Mouse (Mus musculus): Measurements from ENCODE around the gene Ccnl2. TPM values are rescaled to one million over a fixed set of nuclear protein-coding genes. Genes with fewer than 3 reads are reported as not detected.

Ccnl2 gene
- total RNA-seq, 1 experiment: 103 TPM

- H3K36me3 ChIP-seq (ENCODE audit: control insufficient read depth, insufficient read depth, low read length, poor library complexity, severe bottlenecking): peaks cover 11% of the 10 kb centered on the region
- H3K27ac ChIP-seq (ENCODE audit: insufficient read depth, low read depth, low read length, poor library complexity, severe bottlenecking): peak within 1 kb of the TSS; percentile 9
- no peak for TF ChIP-seq CHD2 (IDR thresholded peaks at IDR 0.05; ENCODE audit: low read depth, low read length)
- in situ Hi-C loops (cut with MboI; ENCODE audit: low sequenced_read_pairs in 2 of 2, unreplicated experiment in 2 of 2): no loop called here
- H3K9me3 ChIP-seq (ENCODE audit: control insufficient read depth, insufficient read depth, low read depth, low read length): no peaks in the 10 kb centered on the region
- no peak for DNase-seq (ENCODE audit: low read depth, low spot score)
- peak within 1 kb of the TSS; percentile 83 for H3K9ac ChIP-seq (ENCODE audit: insufficient read depth, low read depth, low read length, poor library complexity, severe bottlenecking)
- H3K4me1 ChIP-seq (ENCODE audit: control insufficient read depth in 2 of 2, insufficient read depth in 2 of 2, low read length in 2 of 2, poor library complexity in 1 of 2): peaks cover 0 to 2% of the 10 kb centered on the region in 2 experiments; a peak in 2 of 4 replicates
- peak within 1 kb of the TSS; percentile 81 to 89 for H3K4me3 ChIP-seq (ENCODE audit: insufficient read depth in 1 of 2, low read depth in 1 of 2, low read length in 2 of 2, poor library complexity in 1 of 2, severe bottlenecking in 1 of 2)
These were observed 9.4 kb upstream of the Ccnl2 start, which contains the start of gene Mrpl20 for GRCm38 (mm10) chr4:155802741-155803339. Mrpl20 (plus strand) TSS chr4:155802878.

GRCm38 (mm10) chr4:155803340-155804041 is 8.8 kb upstream of the Ccnl2 start:
- H3K4me1 ChIP-seq (ENCODE audit: control insufficient read depth in 2 of 2, insufficient read depth in 2 of 2, low read length in 2 of 2, poor library complexity in 1 of 2): peaks cover 0 to 2% of the 10 kb centered on the region in 2 experiments; a peak in 2 of 4 replicates
- DNase-seq (ENCODE audit: low read depth, low spot score): peak; percentile 92
- H3K27ac ChIP-seq (ENCODE audit: insufficient read depth, low read depth, low read length, poor library complexity, severe bottlenecking): peak overlapping the region; percentile 9
- in situ Hi-C loops (cut with MboI; ENCODE audit: low sequenced_read_pairs in 2 of 2, unreplicated experiment in 2 of 2): no loop called here
- H3K36me3 ChIP-seq (ENCODE audit: control insufficient read depth, insufficient read depth, low read length, poor library complexity, severe bottlenecking): peaks cover 13% of the 10 kb centered on the region
- peak; percentile 91 for TF ChIP-seq HCFC1 (IDR thresholded peaks at IDR 0.05; ENCODE audit: borderline replicate concordance, insufficient read depth, low read length)
- TF ChIP-seq ZNF384 (IDR thresholded peaks at IDR 0.05; ENCODE audit: low read depth, low read length): no peak
- TF ChIP-seq ZC3H11A (IDR thresholded peaks at IDR 0.05; ENCODE audit: borderline replicate concordance, low read depth, low read length): no peak
- TF ChIP-seq MAFK (IDR thresholded peaks at IDR 0.05; ENCODE audit: insufficient read depth, low read depth, low read length): no peak
- TF ChIP-seq CHD2 (IDR thresholded peaks at IDR 0.05; ENCODE audit: low read depth, low read length): peak; percentile 92
- no peaks in the 10 kb centered on the region for H3K9me3 ChIP-seq (ENCODE audit: control insufficient read depth, insufficient read depth, low read depth, low read length)
- peak overlapping the region; percentile 81 to 89 for H3K4me3 ChIP-seq (ENCODE audit: insufficient read depth in 1 of 2, low read depth in 1 of 2, low read length in 2 of 2, poor library complexity in 1 of 2, severe bottlenecking in 1 of 2)
- H3K9ac ChIP-seq (ENCODE audit: insufficient read depth, low read depth, low read length, poor library complexity, severe bottlenecking): peak overlapping the region; percentile 83

GRCm38 (mm10) chr4:155807841-155808240 is 4.4 kb upstream of the Ccnl2 start:
- Histone ChIP-seq H3K27ac (ENCODE audit: insufficient read depth, low read depth, low read length, poor library complexity, severe bottlenecking) (no peak overlapping the region), H3K4me3 (ENCODE audit: insufficient read depth in 1 of 2, low read depth in 1 of 2, low read length in 2 of 2, poor library complexity in 1 of 2, severe bottlenecking in 1 of 2) (no peak overlapping the region), H3K9ac (ENCODE audit: insufficient read depth, low read depth, low read length, poor library complexity, severe bottlenecking) (no peak overlapping the region), H3K4me1 (ENCODE audit: control insufficient read depth in 2 of 2, insufficient read depth in 2 of 2, low read length in 2 of 2, poor library complexity in 1 of 2) (peaks cover 2% of the 10 kb centered on the region in 2 experiments; a peak in 2 of 4 replicates), H3K9me3 (ENCODE audit: control insufficient read depth, insufficient read depth, low read depth, low read length) (no peaks in the 10 kb centered on the region), H3K36me3 (ENCODE audit: control insufficient read depth, insufficient read depth, low read length, poor library complexity, severe bottlenecking) (peaks cover 17% of the 10 kb centered on the region)
- in situ Hi-C loops (cut with MboI; ENCODE audit: low sequenced_read_pairs in 2 of 2, unreplicated experiment in 2 of 2): no loop called here
- DNase-seq (ENCODE audit: low read depth, low spot score): no peak
- TF ChIP-seq MAFK (IDR thresholded peaks at IDR 0.05; ENCODE audit: insufficient read depth, low read depth, low read length): no peak
- no peak for TF ChIP-seq CHD2 (IDR thresholded peaks at IDR 0.05; ENCODE audit: low read depth, low read length)
- TF ChIP-seq HCFC1 (IDR thresholded peaks at IDR 0.05; ENCODE audit: borderline replicate concordance, insufficient read depth, low read length): no peak
- no peak for TF ChIP-seq ZC3H11A (IDR thresholded peaks at IDR 0.05; ENCODE audit: borderline replicate concordance, low read depth, low read length)
- TF ChIP-seq ZNF384 (IDR thresholded peaks at IDR 0.05; ENCODE audit: low read depth, low read length): no peak

- TF ChIP-seq CHD2 (IDR thresholded peaks at IDR 0.05; ENCODE audit: low read depth, low read length): peak; percentile 89
- TF ChIP-seq MAFK (IDR thresholded peaks at IDR 0.05; ENCODE audit: insufficient read depth, low read depth, low read length): no peak
- Histone ChIP-seq H3K9ac (ENCODE audit: insufficient read depth, low read depth, low read length, poor library complexity, severe bottlenecking) (peak overlapping the region; percentile 99), H3K9me3 (ENCODE audit: control insufficient read depth, insufficient read depth, low read depth, low read length) (no peaks in the 10 kb centered on the region), H3K4me1 (ENCODE audit: control insufficient read depth in 2 of 2, insufficient read depth in 2 of 2, low read length in 2 of 2, poor library complexity in 1 of 2) (peaks cover 0 to 3% of the 10 kb centered on the region in 2 experiments; a peak in 2 of 4 replicates), H3K27ac (ENCODE audit: insufficient read depth, low read depth, low read length, poor library complexity, severe bottlenecking) (peak overlapping the region; percentile 93), H3K36me3 (ENCODE audit: control insufficient read depth, insufficient read depth, low read length, poor library complexity, severe bottlenecking) (peaks cover 28% of the 10 kb centered on the region), H3K4me3 (ENCODE audit: insufficient read depth in 1 of 2, low read depth in 1 of 2, low read length in 2 of 2, poor library complexity in 1 of 2, severe bottlenecking in 1 of 2) (peak overlapping the region; percentile 96 to 97)
- in situ Hi-C loops (cut with MboI; ENCODE audit: low sequenced_read_pairs in 2 of 2, unreplicated experiment in 2 of 2): no loop called here
- DNase-seq (ENCODE audit: low read depth, low spot score): peak; percentile 39
These were observed 434 bp downstream of the Ccnl2 start for GRCm38 (mm10) chr4:155812665-155813181.
